Mouse (Mus musculus) neural tube, embryonic 13.5 days (tissue): ENCODE measurements around the gene Zdhhc7. TPM values are rescaled to one million over a fixed set of nuclear protein-coding genes. Genes with fewer than 3 reads are reported as not detected.

Source experiments
- ATAC-seq: fragments of 200-750 bp; cut with Nextera tagmentation; 2 replicates; pipeline ENCODE4 v1.8.0; 2017; ENCODE audit warnings: low read depth, mild to moderate bottlenecking, moderate TSS enrichment, moderate library complexity
- H3K27ac ChIP-seq: fragments of 300-500 bp; sonication (generic); replicated peaks from 2 replicates; pipeline ENCODE4 v1.5.1; 2015; ENCODE audit warnings: moderate library complexity, mild to moderate bottlenecking, inconsistent platforms
- H3K27me3 ChIP-seq: fragments of 300-500 bp; sonication (generic); 2 replicates; pipeline ENCODE4 v1.6.1; 2015; ENCODE audit warnings: mild to moderate bottlenecking, inconsistent platforms
- H3K36me3 ChIP-seq: fragments of 300-500 bp; sonication (generic); 2 replicates; pipeline ENCODE4 v1.6.1; 2015; ENCODE audit warnings: mild to moderate bottlenecking, inconsistent platforms
- H3K4me1 ChIP-seq: fragments of 300-500 bp; sonication (generic); replicated peaks from 2 replicates; pipeline ENCODE4 v1.6.1; 2015; ENCODE audit warnings: inconsistent platforms
- H3K4me2 ChIP-seq: fragments of 300-500 bp; sonication (generic); 2 replicates; pipeline ENCODE4 v1.6.1; 2015; ENCODE audit warnings: inconsistent platforms, mild to moderate bottlenecking, moderate library complexity
- H3K4me3 ChIP-seq: fragments of 300-500 bp; sonication (generic); 2 replicates; pipeline ENCODE4 v1.5.1; 2015; ENCODE audit warnings: mild to moderate bottlenecking, inconsistent platforms
- H3K9ac ChIP-seq: fragments of 300-500 bp; sonication (generic); 2 replicates; pipeline ENCODE4 v1.6.1; 2015; ENCODE audit warnings: moderate library complexity, mild to moderate bottlenecking, inconsistent platforms
- H3K9me3 ChIP-seq: fragments of 300-500 bp; sonication (generic); 2 replicates; pipeline ENCODE4 v1.6.1; 2016; ENCODE audit warnings: inconsistent platforms
- WGBS: fragments of 180-500 bp; shearing (Covaris S2); methylation state at CpG from one replicate; pipeline ENCODE4 v1.1.7; 2015; 5-methylcytosine and 5-hydroxymethylcytosine counted together
- polyA plus RNA-seq: library from polyadenylated mRNA; unstranded; fragments of >200 nt; fragmentation: Nextera tagmentation; extraction: Ambion mirVana; gene quantifications from 2 replicates; pipeline ENCODE4 v1.2.1, GENCODE M21; 2015

Zdhhc7 gene
- polyA plus RNA-seq, 1 experiment from 2014 or later = 30.4 TPM

- peaks cover 11% of the 10 kb centered on the region; the same call in 1 of the 2 replicates for H3K4me1 ChIP-seq
- WGBS = 84% methylated on average over 10 of the region's 10 CpGs
- no peaks in the 10 kb centered on the region for H3K27me3 ChIP-seq
- H3K9ac ChIP-seq = no peak overlapping the region
- H3K4me2 ChIP-seq = no peak overlapping the region
- no peaks in the 10 kb centered on the region for H3K36me3 ChIP-seq
- no peak overlapping the region for H3K4me3 ChIP-seq
- H3K9me3 ChIP-seq = no peaks in the 10 kb centered on the region
- ATAC-seq = no peak
- H3K27ac ChIP-seq = no peak overlapping the region
These were observed 58.6 kb downstream of the Zdhhc7 start for GRCm38 (mm10) chr8:120042542-120043312.

- Histone ChIP-seq H3K9me3 (no peaks in the 10 kb centered on the region), H3K4me2 (no peak overlapping the region), H3K4me1 (no peaks in the 10 kb centered on the region), H3K4me3 (no peak overlapping the region), H3K36me3 (no peaks in the 10 kb centered on the region), H3K9ac (no peak overlapping the region), H3K27me3 (no peaks in the 10 kb centered on the region), H3K27ac (no peak overlapping the region)
- WGBS = 81% methylated on average over 1 of the region's 1 CpGs
- ATAC-seq = no peak
These were observed 60.4 kb downstream of the Zdhhc7 start for GRCm38 (mm10) chr8:120040861-120041260.

- no peaks in the 10 kb centered on the region for H3K27me3 ChIP-seq
- WGBS = 84% methylated on average over 11 of the region's 11 CpGs
- H3K27ac ChIP-seq = no peak overlapping the region
- no peaks in the 10 kb centered on the region for H3K36me3 ChIP-seq
- H3K4me1 ChIP-seq = peaks cover under 1% of the 10 kb centered on the region; the same call in 1 of the 2 replicates
- H3K9me3 ChIP-seq = 0 out of 2 replicates have a peak, but pooled peaks cover 3% of the 10 kb centered on the region
- H3K9ac ChIP-seq = no peak overlapping the region
- H3K4me2 ChIP-seq = no peak overlapping the region
- ATAC-seq = no peak
- no peak overlapping the region for H3K4me3 ChIP-seq
These were observed 61.9 kb downstream of the Zdhhc7 start for GRCm38 (mm10) chr8:120039313-120039919.

- Histone ChIP-seq H3K36me3 (no peaks in the 10 kb centered on the region), H3K4me1 (peaks cover 5% of the 10 kb centered on the region; the same call in 1 of the 2 replicates), H3K9me3 (0 out of 2 replicates have a peak, but pooled peaks cover 3% of the 10 kb centered on the region), H3K4me3 (no peak overlapping the region), H3K27me3 (no peaks in the 10 kb centered on the region), H3K9ac (no peak overlapping the region), H3K27ac (no peak overlapping the region), H3K4me2 (no peak overlapping the region)
- no peak for ATAC-seq
- 94% methylated on average over 12 of the region's 12 CpGs for WGBS
These were observed 62.5 kb downstream of the Zdhhc7 start for GRCm38 (mm10) chr8:120038741-120039140.

GRCm38 (mm10) chr8:120037611-120038010 lies 63.7 kb downstream of the Zdhhc7 start:
- Histone ChIP-seq H3K27ac (no peak overlapping the region), H3K4me2 (no peak overlapping the region), H3K36me3 (no peaks in the 10 kb centered on the region), H3K27me3 (no peaks in the 10 kb centered on the region), H3K4me1 (peaks cover 5% of the 10 kb centered on the region; the same call in 1 of the 2 replicates), H3K4me3 (no peak overlapping the region), H3K9ac (no peak overlapping the region), H3K9me3 (0 out of 2 replicates have a peak, but pooled peaks cover 3% of the 10 kb centered on the region)
- ATAC-seq = no peak
- WGBS = 82% methylated on average over 8 of the region's 8 CpGs

GRCm38 (mm10) chr8:120037199-120037598 lies 64.1 kb downstream of the Zdhhc7 start:
- H3K36me3 ChIP-seq = no peaks in the 10 kb centered on the region
- no peak overlapping the region for H3K4me3 ChIP-seq
- H3K4me1 ChIP-seq = peaks cover 5% of the 10 kb centered on the region; the same call in 1 of the 2 replicates
- no peak overlapping the region for H3K27ac ChIP-seq
- H3K27me3 ChIP-seq = no peaks in the 10 kb centered on the region
- no peak for ATAC-seq
- 0 out of 2 replicates have a peak, but pooled peaks cover 3% of the 10 kb centered on the region for H3K9me3 ChIP-seq
- H3K4me2 ChIP-seq = no peak overlapping the region
- 86% methylated on average over 15 of the region's 15 CpGs for WGBS
- H3K9ac ChIP-seq = no peak overlapping the region

- H3K4me2 ChIP-seq = no peak overlapping the region
- no peak overlapping the region for H3K27ac ChIP-seq
- no peak overlapping the region for H3K4me3 ChIP-seq
- ATAC-seq = no peak
- peaks cover 5% of the 10 kb centered on the region; the same call in 1 of the 2 replicates for H3K4me1 ChIP-seq
- WGBS = 75% methylated on average over 4 of the region's 4 CpGs
- 0 out of 2 replicates have a peak, but pooled peaks cover 3% of the 10 kb centered on the region for H3K9me3 ChIP-seq
- no peak overlapping the region for H3K9ac ChIP-seq
- H3K27me3 ChIP-seq = no peaks in the 10 kb centered on the region
- no peaks in the 10 kb centered on the region for H3K36me3 ChIP-seq
These were observed 64.7 kb downstream of the Zdhhc7 start for GRCm38 (mm10) chr8:120036578-120036977.

GRCm38 (mm10) chr8:120036111-120036510 lies 65.2 kb downstream of the Zdhhc7 start:
- Histone ChIP-seq H3K4me2 (no peak overlapping the region), H3K36me3 (no peaks in the 10 kb centered on the region), H3K27ac (no peak overlapping the region), H3K27me3 (no peaks in the 10 kb centered on the region), H3K4me1 (peaks cover 5% of the 10 kb centered on the region; the same call in 1 of the 2 replicates), H3K9ac (no peak overlapping the region), H3K4me3 (no peak overlapping the region), H3K9me3 (0 out of 2 replicates have a peak, but pooled peaks cover 3% of the 10 kb centered on the region)
- 17% methylated on average over 9 of the region's 9 CpGs for WGBS
- no peak for ATAC-seq

- Histone ChIP-seq H3K9ac (no peak overlapping the region), H3K4me2 (no peak overlapping the region), H3K4me1 (peaks cover 5% of the 10 kb centered on the region; the same call in 1 of the 2 replicates), H3K27me3 (no peaks in the 10 kb centered on the region), H3K36me3 (no peaks in the 10 kb centered on the region), H3K4me3 (no peak overlapping the region), H3K27ac (no peak overlapping the region), H3K9me3 (0 out of 2 replicates have a peak, but pooled peaks cover 3% of the 10 kb centered on the region)
- 25% methylated on average over 6 of the region's 6 CpGs for WGBS
- ATAC-seq = no peak
These were observed 66.8 kb downstream of the Zdhhc7 start for GRCm38 (mm10) chr8:120034471-120034870.

GRCm38 (mm10) chr8:120032549-120033208 lies 68.6 kb downstream of the Zdhhc7 start:
- H3K9me3 ChIP-seq = 0 out of 2 replicates have a peak, but pooled peaks cover 3% of the 10 kb centered on the region
- no peak overlapping the region for H3K4me3 ChIP-seq
- no peak for ATAC-seq
- no peaks in the 10 kb centered on the region for H3K27me3 ChIP-seq
- H3K4me1 ChIP-seq = peaks cover 5% of the 10 kb centered on the region; the same call in 1 of the 2 replicates
- no peak overlapping the region for H3K27ac ChIP-seq
- H3K36me3 ChIP-seq = no peaks in the 10 kb centered on the region
- H3K9ac ChIP-seq = no peak overlapping the region
- no peak overlapping the region for H3K4me2 ChIP-seq
- WGBS = 83% methylated on average over 5 of the region's 5 CpGs
